Mouse (Mus musculus) stomach, embryonic 14.5 days (tissue): ENCODE data around the gene Sel1l. TPM values are rescaled to one million over a fixed set of nuclear protein-coding genes. Genes with fewer than 3 reads are reported as not detected.
A peak's percentile ranks its signal among the peaks of the same experiment; 100 is the strongest.

Experiments used
- ATAC-seq: fragments of 200-750 bp; cut with Nextera tagmentation; 2 replicates; pipeline ENCODE4 v1.8.0; 2017; ENCODE audit warnings: low read depth, moderate TSS enrichment; ENCODE audit not compliant: insufficient number of reproducible peaks, insufficient read depth, low FRiP score
- H3K27ac ChIP-seq: fragments of 300-500 bp; sonication (generic); 2 replicates; pipeline ENCODE4 v1.5.1; 2014; ENCODE audit warnings: mild to moderate bottlenecking, low read length, moderate library complexity, mixed read lengths
- H3K27me3 ChIP-seq: fragments of 300-500 bp; sonication (generic); 2 replicates; pipeline ENCODE4 v1.6.1; 2014; ENCODE audit warnings: low read length, control low read depth, mixed read lengths; ENCODE audit not compliant: control insufficient read depth, insufficient read depth
- H3K36me3 ChIP-seq: fragments of 300-500 bp; sonication (generic); 2 replicates; pipeline ENCODE4 v1.6.1; 2014; ENCODE audit warnings: mild to moderate bottlenecking, control low read depth, low read length, moderate library complexity, mixed read lengths; ENCODE audit not compliant: control insufficient read depth, insufficient read depth
- H3K4me1 ChIP-seq: fragments of 300-500 bp; sonication (generic); 2 replicates; pipeline ENCODE4 v1.6.1; 2014; ENCODE audit warnings: low read length, control low read depth, mixed read lengths; ENCODE audit not compliant: control insufficient read depth, insufficient read depth
- H3K4me2 ChIP-seq: fragments of 300-500 bp; sonication (generic); replicated peaks from 2 replicates; pipeline ENCODE4 v1.6.1; 2014; ENCODE audit warnings: low read depth, low read length, control low read depth
- H3K4me3 ChIP-seq: fragments of 300-500 bp; sonication (generic); 2 replicates; pipeline ENCODE4 v1.5.1; 2014; ENCODE audit warnings: low read depth, low read length, control low read depth
- H3K9ac ChIP-seq: fragments of 300-500 bp; sonication (generic); replicated peaks from 2 replicates; pipeline ENCODE4 v1.6.1; 2014; ENCODE audit warnings: low read depth, mild to moderate bottlenecking, control low read depth, low read length, moderate library complexity, mixed read lengths
- H3K9me3 ChIP-seq: fragments of 300-500 bp; sonication (generic); 2 replicates; pipeline ENCODE4 v1.6.1; 2016; ENCODE audit warnings: low read depth, low read length, control low read depth; ENCODE audit not compliant: control insufficient read depth
- WGBS: fragments of 180-500 bp; shearing (Covaris S2); extraction: QIAGEN DNeasy Blood & Tissue Kit; methylation state at CpG from one replicate; pipeline ENCODE4 v1.1.7; 2014; 5-methylcytosine and 5-hydroxymethylcytosine counted together
- polyA plus RNA-seq: library from polyadenylated mRNA; unstranded; fragments of >200 nt; fragmentation: Nextera tagmentation; extraction: Ambion mirVana; gene quantifications from 2 replicates; pipeline ENCODE4 v1.2.1, GENCODE M21; 2014

Sel1l gene
- 94.0 and 115 TPM in 2 replicates for polyA plus RNA-seq

- no peaks in the 10 kb centered on the region for H3K36me3 ChIP-seq
- H3K4me3 ChIP-seq = peak within 1 kb of the TSS; percentile 81
- WGBS = under 1% methylated on average over 34 of the region's 35 CpGs
- H3K4me2 ChIP-seq = peak within 1 kb of the TSS; percentile 81
- H3K27me3 ChIP-seq = no peaks in the 10 kb centered on the region
- H3K9ac ChIP-seq = peak within 1 kb of the TSS; percentile 67
- peak; percentile 100 for ATAC-seq
- no peaks in the 10 kb centered on the region; the same call in 1 of the 2 replicates for H3K4me1 ChIP-seq
- H3K27ac ChIP-seq = no peak within 1 kb of the TSS; the same call in 1 of the 2 replicates
- no peaks in the 10 kb centered on the region for H3K9me3 ChIP-seq
Measured at GRCm38 (mm10) chr12:91849045-91849467, at the start of gene Sel1l. Gene Sel1l, minus strand, starts transcription at chr12:91849157.

- 75% methylated on average over 9 of the region's 9 CpGs for WGBS
- Histone ChIP-seq H3K4me2 (no peak overlapping the region), H3K36me3 (no peaks in the 10 kb centered on the region), H3K4me1 (no peaks in the 10 kb centered on the region), H3K27ac (no peak overlapping the region), H3K9me3 (no peaks in the 10 kb centered on the region), H3K9ac (no peak overlapping the region), H3K27me3 (no peaks in the 10 kb centered on the region), H3K4me3 (no peak overlapping the region)
- no peak for ATAC-seq
Measured at GRCm38 (mm10) chr12:91892622-91893560, 43.9 kb upstream of the Sel1l start.

GRCm38 (mm10) chr12:91880431-91880830, 31.5 kb upstream of the Sel1l start:
- H3K4me1 ChIP-seq = no peaks in the 10 kb centered on the region
- 80% methylated on average over 13 of the region's 13 CpGs for WGBS
- H3K4me2 ChIP-seq = no peak overlapping the region
- no peaks in the 10 kb centered on the region for H3K36me3 ChIP-seq
- no peak overlapping the region for H3K4me3 ChIP-seq
- no peak overlapping the region for H3K9ac ChIP-seq
- no peaks in the 10 kb centered on the region for H3K27me3 ChIP-seq
- no peaks in the 10 kb centered on the region for H3K9me3 ChIP-seq
- no peak for ATAC-seq
- no peak overlapping the region for H3K27ac ChIP-seq

- H3K27me3 ChIP-seq = no peaks in the 10 kb centered on the region
- H3K4me3 ChIP-seq = no peak overlapping the region
- no peak for ATAC-seq
- H3K4me1 ChIP-seq = no peaks in the 10 kb centered on the region
- H3K9me3 ChIP-seq = no peaks in the 10 kb centered on the region
- no peaks in the 10 kb centered on the region for H3K36me3 ChIP-seq
- 52% methylated on average over 8 of the region's 8 CpGs for WGBS
- H3K4me2 ChIP-seq = no peak overlapping the region
- no peak overlapping the region for H3K9ac ChIP-seq
- H3K27ac ChIP-seq = no peak overlapping the region
Measured at GRCm38 (mm10) chr12:91878912-91879250, 29.9 kb upstream of the Sel1l start.

- Histone ChIP-seq H3K9me3 (no peaks in the 10 kb centered on the region), H3K4me2 (no peak overlapping the region), H3K27me3 (no peaks in the 10 kb centered on the region), H3K4me3 (no peak overlapping the region), H3K27ac (no peak overlapping the region), H3K9ac (no peak overlapping the region), H3K4me1 (no peaks in the 10 kb centered on the region), H3K36me3 (no peaks in the 10 kb centered on the region)
- 56% methylated on average over 21 of the region's 21 CpGs for WGBS
- no peak for ATAC-seq
Measured at GRCm38 (mm10) chr12:91878056-91878911, 29.3 kb upstream of the Sel1l start.

- Histone ChIP-seq H3K4me3 (no peak overlapping the region), H3K4me2 (no peak overlapping the region), H3K36me3 (no peaks in the 10 kb centered on the region), H3K9me3 (no peaks in the 10 kb centered on the region), H3K9ac (no peak overlapping the region), H3K27me3 (no peaks in the 10 kb centered on the region), H3K27ac (no peak overlapping the region), H3K4me1 (no peaks in the 10 kb centered on the region)
- 39% methylated on average over 5 of the region's 5 CpGs for WGBS
- no peak for ATAC-seq
Measured at GRCm38 (mm10) chr12:91877646-91878045, 28.7 kb upstream of the Sel1l start.

- WGBS = 89% methylated on average over 11 of the region's 11 CpGs
Measured at GRCm38 (mm10) chr12:91870671-91871070, 21.7 kb upstream of the Sel1l start.

GRCm38 (mm10) chr12:91869352-91869751, 20.4 kb upstream of the Sel1l start:
- H3K4me2 ChIP-seq = no peak overlapping the region
- no peaks in the 10 kb centered on the region for H3K36me3 ChIP-seq
- no peaks in the 10 kb centered on the region for H3K9me3 ChIP-seq
- H3K4me3 ChIP-seq = no peak overlapping the region
- H3K4me1 ChIP-seq = no peaks in the 10 kb centered on the region
- no peak overlapping the region for H3K27ac ChIP-seq
- ATAC-seq = no peak
- 63% methylated on average over 4 of the region's 4 CpGs for WGBS
- no peaks in the 10 kb centered on the region for H3K27me3 ChIP-seq
- no peak overlapping the region for H3K9ac ChIP-seq

More at GRCm38 (mm10) chr12:91870671-91871070, 21.7 kb upstream of the Sel1l start:
- Histone ChIP-seq H3K4me1 (no peaks in the 10 kb centered on the region), H3K4me3 (no peak overlapping the region), H3K9ac (no peak overlapping the region), H3K36me3 (no peaks in the 10 kb centered on the region), H3K4me2 (no peak overlapping the region), H3K27ac (no peak overlapping the region), H3K9me3 (no peaks in the 10 kb centered on the region), H3K27me3 (no peaks in the 10 kb centered on the region)
- ATAC-seq = no peak
